Mouse (Mus musculus): ENCODE data around the gene Larp6. TPM values are rescaled to one million over a fixed set of nuclear protein-coding genes. Genes with fewer than 3 reads are reported as not detected.

Larp6 gene
- 21.2 and 24.7 TPM in 2 replicates for polyA plus RNA-seq (2015; fragmentation: Nextera tagmentation; extraction: Ambion mirVana)

GRCm38 (mm10) chr9:60712771-60713541 is at the start of gene Larp6:
Gene Larp6, plus strand, starts transcription at chr9:60712989.
- under 1% methylated on average over 62 of the region's 66 CpGs for WGBS
- H3K27me3 ChIP-seq, result no peaks in the 10 kb centered on the region
- H3K9me3 ChIP-seq, result no peaks in the 10 kb centered on the region
- H3K4me1 ChIP-seq (replicated peaks), result peaks cover 39% of the 10 kb centered on the region
- H3K36me3 ChIP-seq, result no peaks in the 10 kb centered on the region
- peak within 1 kb of the TSS; percentile 81 for H3K4me3 ChIP-seq
- peak within 1 kb of the TSS; percentile 74 for H3K27ac ChIP-seq (replicated peaks)
- H3K4me2 ChIP-seq, result peak within 1 kb of the TSS; percentile 97
- peak; percentile 79 for ATAC-seq (ENCODE audit: low FRiP score, low read depth)
- H3K9ac ChIP-seq, result peak within 1 kb of the TSS; percentile 94

DNA sequence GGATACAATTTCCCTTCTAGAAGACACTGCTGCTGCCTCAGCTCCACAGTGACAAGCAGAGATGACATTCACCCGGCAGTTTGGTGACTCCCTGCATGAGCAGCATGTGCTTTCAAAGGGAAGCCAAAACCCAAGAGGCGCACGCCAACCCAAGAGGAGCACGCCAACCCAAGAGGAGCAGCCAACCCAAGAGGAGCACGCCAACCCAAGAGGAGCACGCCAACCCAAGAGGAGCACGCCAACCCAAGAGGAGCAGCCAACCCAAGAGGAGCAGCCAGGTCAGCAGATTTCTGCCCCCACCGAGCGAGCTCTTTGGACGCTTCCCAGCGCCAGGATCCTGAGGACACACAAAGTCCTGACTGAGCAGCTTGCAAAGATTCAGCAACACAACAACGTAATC is 48.4 kb upstream of the Larp6 start:
- WGBS, result 95% methylated on average over 12 of the region's 12 CpGs
- peaks cover 41% of the 10 kb centered on the region for H3K36me3 ChIP-seq
- no peak for ATAC-seq (ENCODE audit: low FRiP score, low read depth)

DNA sequence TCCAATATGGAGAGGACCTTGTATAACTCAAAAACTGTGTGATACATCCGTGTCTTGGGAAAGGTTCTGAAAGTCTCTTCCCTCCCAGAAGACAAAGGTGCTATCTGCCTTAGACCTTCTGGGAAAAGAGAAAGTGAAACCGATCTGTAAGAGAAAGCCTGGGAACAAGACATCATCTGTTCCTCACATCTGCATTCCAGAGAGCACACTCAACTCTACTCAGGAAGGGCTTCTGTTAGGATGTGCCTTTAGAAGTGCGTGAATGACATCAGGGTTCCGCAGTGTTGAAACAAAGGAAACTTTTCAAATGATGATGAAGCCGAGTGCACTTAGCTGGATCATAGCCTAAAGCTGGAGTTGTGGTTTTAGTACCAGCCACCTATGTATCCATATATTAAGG is 47.9 kb upstream of the Larp6 start:
- 89% methylated on average over 5 of the region's 5 CpGs for WGBS
- H3K36me3 ChIP-seq, result peaks cover 43% of the 10 kb centered on the region
- no peak overlapping the region for H3K4me3 ChIP-seq
- no peaks in the 10 kb centered on the region for H3K27me3 ChIP-seq
- no peaks in the 10 kb centered on the region; the same call in 1 of the 2 replicates for H3K4me1 ChIP-seq (replicated peaks)
- no peak overlapping the region for H3K9ac ChIP-seq
- no peak overlapping the region for H3K27ac ChIP-seq (replicated peaks)
- H3K9me3 ChIP-seq, result no peaks in the 10 kb centered on the region
- H3K4me2 ChIP-seq, result no peak overlapping the region
- ATAC-seq (ENCODE audit: low FRiP score, low read depth), result no peak

More for the DNA sequence above, 48.4 kb upstream of the Larp6 start:
- Histone ChIP-seq H3K27me3 (no peaks in the 10 kb centered on the region), H3K9ac (no peak overlapping the region), H3K4me1 (replicated peaks) (no peaks in the 10 kb centered on the region; the same call in 1 of the 2 replicates), H3K4me2 (no peak overlapping the region), H3K9me3 (no peaks in the 10 kb centered on the region), H3K27ac (replicated peaks) (no peak overlapping the region), H3K4me3 (no peak overlapping the region)

GRCm38 (mm10) chr9:60665535-60665934 is 47.3 kb upstream of the Larp6 start:
- H3K27ac ChIP-seq (replicated peaks), result no peak overlapping the region
- no peak for ATAC-seq (ENCODE audit: low FRiP score, low read depth)
- no peak overlapping the region for H3K4me2 ChIP-seq
- H3K4me3 ChIP-seq, result no peak overlapping the region
- H3K9ac ChIP-seq, result no peak overlapping the region
- no peaks in the 10 kb centered on the region for H3K27me3 ChIP-seq
- peaks cover 48% of the 10 kb centered on the region for H3K36me3 ChIP-seq
- no peaks in the 10 kb centered on the region; the same call in 1 of the 2 replicates for H3K4me1 ChIP-seq (replicated peaks)
- WGBS, result 93% methylated on average over 3 of the region's 3 CpGs
- no peaks in the 10 kb centered on the region for H3K9me3 ChIP-seq

DNA sequence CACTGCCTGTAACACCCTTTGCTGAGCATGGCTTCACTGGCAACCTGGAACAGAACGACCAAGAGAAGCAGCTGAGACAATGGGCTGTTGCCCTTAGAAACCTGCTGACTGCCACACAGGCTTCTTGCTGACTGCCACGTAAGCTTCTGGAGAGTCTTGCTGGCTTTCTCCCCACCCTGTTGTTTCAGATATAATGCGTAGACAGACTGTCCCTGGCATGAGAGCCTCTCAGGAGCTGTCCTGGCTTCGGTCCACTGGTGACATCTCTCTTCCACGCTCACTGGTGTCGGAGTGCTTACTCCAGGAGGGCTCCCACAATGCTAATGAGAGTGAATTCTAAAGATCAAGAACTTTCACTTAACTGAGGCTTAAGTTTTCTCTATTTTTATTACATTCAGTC is 43.9 kb upstream of the Larp6 start:
- peaks cover 54% of the 10 kb centered on the region for H3K36me3 ChIP-seq
- ATAC-seq (ENCODE audit: low FRiP score, low read depth), result no peak
- H3K4me1 ChIP-seq (replicated peaks), result no peaks in the 10 kb centered on the region
- H3K4me2 ChIP-seq, result no peak overlapping the region
- no peak overlapping the region for H3K9ac ChIP-seq
- WGBS, result 66% methylated on average over 6 of the region's 6 CpGs
- no peaks in the 10 kb centered on the region for H3K27me3 ChIP-seq
- no peak overlapping the region for H3K27ac ChIP-seq (replicated peaks)
- H3K4me3 ChIP-seq, result no peak overlapping the region
- H3K9me3 ChIP-seq, result no peaks in the 10 kb centered on the region

DNA sequence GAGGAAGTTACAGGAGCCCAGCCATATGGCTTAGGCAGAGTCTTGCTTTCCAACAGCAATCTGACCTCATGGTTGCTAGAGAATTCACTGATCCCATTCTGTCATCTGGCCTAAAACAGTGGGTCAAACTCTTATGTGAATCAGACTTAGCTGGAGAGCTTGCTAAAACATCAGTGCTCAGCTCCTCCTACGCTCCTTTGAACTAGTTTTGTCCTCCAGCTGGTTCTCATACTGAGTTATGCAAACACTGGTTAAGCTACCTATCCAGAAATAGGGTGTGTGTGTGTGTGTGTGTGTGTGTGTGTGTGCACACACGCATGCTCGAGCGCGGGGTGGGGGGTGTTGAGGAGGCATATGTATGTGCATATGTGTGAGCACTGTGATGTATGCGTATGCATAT is 40.2 kb upstream of the Larp6 start:
- H3K9ac ChIP-seq, result no peak overlapping the region
- no peaks in the 10 kb centered on the region for H3K27me3 ChIP-seq
- ATAC-seq (ENCODE audit: low FRiP score, low read depth), result no peak
- H3K27ac ChIP-seq (replicated peaks), result no peak overlapping the region
- no peak overlapping the region for H3K4me3 ChIP-seq
- H3K4me2 ChIP-seq, result no peak overlapping the region
- WGBS, result 97% methylated on average over 6 of the region's 6 CpGs
- no peaks in the 10 kb centered on the region for H3K4me1 ChIP-seq (replicated peaks)
- peaks cover 47% of the 10 kb centered on the region for H3K36me3 ChIP-seq
- H3K9me3 ChIP-seq, result no peaks in the 10 kb centered on the region

DNA sequence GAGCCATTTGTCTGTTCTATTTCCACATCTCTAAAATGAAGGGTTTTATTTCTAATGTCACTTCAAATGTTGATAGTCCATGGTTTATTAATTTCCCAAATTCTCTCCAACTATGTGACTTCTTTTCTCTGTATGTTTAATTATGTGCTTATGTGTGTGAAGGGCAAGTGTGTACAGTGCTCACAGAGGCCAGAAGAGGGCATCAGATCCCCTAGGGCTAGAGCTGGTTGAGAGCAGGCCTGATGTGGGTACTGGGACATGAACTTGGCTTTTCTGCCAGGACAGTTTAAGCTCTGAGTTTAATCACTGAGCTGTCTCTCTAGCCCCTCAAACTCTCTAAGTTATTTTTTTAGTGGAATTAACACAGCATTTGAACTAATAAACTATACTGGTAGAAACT is 38.0 kb upstream of the Larp6 start:
- no peaks in the 10 kb centered on the region for H3K9me3 ChIP-seq
- no peak for ATAC-seq (ENCODE audit: low FRiP score, low read depth)
- H3K27ac ChIP-seq (replicated peaks), result no peak overlapping the region
- no peak overlapping the region for H3K9ac ChIP-seq
- H3K27me3 ChIP-seq, result no peaks in the 10 kb centered on the region
- no peak overlapping the region for H3K4me3 ChIP-seq
- H3K4me1 ChIP-seq (replicated peaks), result no peaks in the 10 kb centered on the region
- H3K36me3 ChIP-seq, result peaks cover 52% of the 10 kb centered on the region
- H3K4me2 ChIP-seq, result no peak overlapping the region

GRCm38 (mm10) chr9:60676429-60676828 is 36.4 kb upstream of the Larp6 start:
- Histone ChIP-seq H3K4me1 (replicated peaks) (no peaks in the 10 kb centered on the region), H3K27ac (replicated peaks) (no peak overlapping the region), H3K27me3 (no peaks in the 10 kb centered on the region), H3K4me2 (no peak overlapping the region), H3K36me3 (peaks cover 53% of the 10 kb centered on the region), H3K9ac (no peak overlapping the region), H3K4me3 (no peak overlapping the region), H3K9me3 (no peaks in the 10 kb centered on the region)
- WGBS, result 98% methylated on average over 4 of the region's 4 CpGs
- no peak for ATAC-seq (ENCODE audit: low FRiP score, low read depth)

- Histone ChIP-seq H3K27me3 (no peaks in the 10 kb centered on the region), H3K9me3 (no peaks in the 10 kb centered on the region), H3K4me1 (replicated peaks) (no peaks in the 10 kb centered on the region), H3K36me3 (peaks cover 70% of the 10 kb centered on the region), H3K27ac (replicated peaks) (no peak overlapping the region), H3K4me3 (no peak overlapping the region), H3K4me2 (no peak overlapping the region), H3K9ac (no peak overlapping the region)
- 89% methylated on average over 5 of the region's 5 CpGs for WGBS
- no peak for ATAC-seq (ENCODE audit: low FRiP score, low read depth)
Measured at GRCm38 (mm10) chr9:60678913-60679312, 33.9 kb upstream of the Larp6 start.

DNA sequence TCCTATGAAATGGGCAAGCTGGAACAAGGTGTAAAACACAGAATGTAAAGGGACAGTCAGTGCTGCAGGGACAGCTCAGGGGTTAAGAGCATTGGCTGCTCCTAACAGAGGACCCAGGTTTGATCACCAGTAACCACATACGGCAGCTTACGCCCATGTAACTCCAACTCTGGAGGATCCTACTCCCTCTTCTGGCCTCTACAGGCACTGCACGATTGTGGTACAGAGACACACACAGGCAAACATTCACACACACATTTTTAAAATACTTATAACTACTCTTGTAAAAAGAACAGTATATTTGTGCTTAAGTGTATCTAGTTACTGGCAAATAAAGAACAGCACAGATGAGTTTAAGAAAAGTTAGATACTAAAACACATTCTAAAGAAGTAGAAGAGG is 31.8 kb upstream of the Larp6 start:
- Histone ChIP-seq H3K9ac (no peak overlapping the region), H3K4me2 (no peak overlapping the region), H3K4me1 (replicated peaks) (peaks cover 8% of the 10 kb centered on the region), H3K27ac (replicated peaks) (no peak overlapping the region), H3K27me3 (no peaks in the 10 kb centered on the region), H3K9me3 (no peaks in the 10 kb centered on the region), H3K4me3 (no peak overlapping the region), H3K36me3 (peaks cover 73% of the 10 kb centered on the region)
- no peak for ATAC-seq (ENCODE audit: low FRiP score, low read depth)
- WGBS, result 93% methylated on average over 3 of the region's 3 CpGs

DNA sequence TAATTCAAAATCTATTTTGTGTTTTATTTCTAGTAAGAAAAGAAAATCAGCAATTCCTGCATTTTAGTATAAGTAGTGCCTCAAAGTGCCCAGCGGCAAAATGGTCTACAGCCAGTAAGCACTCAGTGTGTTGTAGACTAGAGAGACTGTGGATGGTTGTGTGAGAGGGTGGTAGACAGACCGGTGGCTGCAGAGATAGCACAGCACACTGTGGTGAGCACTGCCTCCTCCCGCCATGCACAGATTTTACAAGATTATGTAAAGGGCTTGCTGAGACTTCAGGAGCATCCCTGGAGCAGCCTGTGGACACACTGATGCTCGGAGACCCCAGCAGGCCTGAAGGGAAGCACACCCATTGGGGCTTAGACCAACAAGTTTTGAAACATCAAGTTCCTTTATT is 30.0 kb upstream of the Larp6 start:
- no peak overlapping the region for H3K9ac ChIP-seq
- 92% methylated on average over 4 of the region's 4 CpGs for WGBS
- ATAC-seq (ENCODE audit: low FRiP score, low read depth), result no peak
- no peak overlapping the region for H3K4me3 ChIP-seq
- no peaks in the 10 kb centered on the region for H3K9me3 ChIP-seq
- H3K27ac ChIP-seq (replicated peaks), result no peak overlapping the region
- H3K4me2 ChIP-seq, result no peak overlapping the region
- H3K36me3 ChIP-seq, result peaks cover 56% of the 10 kb centered on the region
- H3K4me1 ChIP-seq (replicated peaks), result peaks cover 13% of the 10 kb centered on the region
- H3K27me3 ChIP-seq, result no peaks in the 10 kb centered on the region

DNA sequence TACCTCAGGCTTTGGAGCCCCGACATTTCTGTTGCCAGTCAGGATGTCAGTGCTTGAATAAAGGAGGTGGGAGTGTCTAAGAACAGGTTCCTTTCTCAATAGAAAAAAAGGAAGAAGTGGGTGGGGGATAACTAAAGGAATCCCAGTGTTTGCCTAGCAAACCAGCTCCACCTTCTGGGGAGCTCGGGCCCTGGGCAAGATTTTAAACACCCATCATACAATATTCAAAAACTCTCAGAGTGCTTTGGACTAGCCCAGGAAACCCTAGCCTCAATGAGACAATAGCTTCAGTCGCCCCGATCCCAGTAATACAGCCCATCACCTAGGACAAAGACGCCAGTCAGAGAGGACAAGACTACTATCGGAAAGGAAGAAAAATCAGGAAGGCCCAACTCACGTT is 25.4 kb upstream of the Larp6 start:
- H3K9me3 ChIP-seq, result no peaks in the 10 kb centered on the region
- under 1% methylated on average over 7 of the region's 7 CpGs for WGBS
- peak overlapping the region; percentile 82 for H3K9ac ChIP-seq

More for the DNA sequence above, 25.4 kb upstream of the Larp6 start:
- H3K36me3 ChIP-seq, result peaks cover 15% of the 10 kb centered on the region; the same call in 1 of the 2 replicates
- no peaks in the 10 kb centered on the region for H3K27me3 ChIP-seq
- peak overlapping the region; percentile 64 for H3K4me2 ChIP-seq
- H3K4me3 ChIP-seq, result peak overlapping the region; percentile 76
- H3K4me1 ChIP-seq (replicated peaks), result peaks cover 19% of the 10 kb centered on the region
- ATAC-seq (ENCODE audit: low FRiP score, low read depth), result peak; percentile 77
- H3K27ac ChIP-seq (replicated peaks), result peak overlapping the region; percentile 99

Data from hindbrain, embryonic 15.5 days (tissue).